Mouse (Mus musculus): ENCODE results near the gene Dgkh. TPM values are rescaled to one million over a fixed set of nuclear protein-coding genes. Genes with fewer than 3 reads are reported as not detected.

Gene Dgkh
- polyA plus RNA-seq, 1 experiment from 2014 or later = 9.9 TPM

GRCm38 (mm10) chr14:78533701-78534100, 198.9 kb downstream of the Dgkh start:
- Histone ChIP-seq H3K27me3 (replicated peaks) (no peaks in the 10 kb centered on the region), H3K36me3 (no peaks in the 10 kb centered on the region), H3K4me1 (peaks cover 59% of the 10 kb centered on the region), H3K9me3 (replicated peaks) (no peaks in the 10 kb centered on the region), H3K27ac (replicated peaks) (no peak overlapping the region), H3K4me3 (replicated peaks) (no peak overlapping the region), H3K4me2 (no peak overlapping the region; the same call in 1 of the 2 replicates), H3K9ac (replicated peaks) (no peak overlapping the region)
- WGBS = 89% methylated on average over 3 of the region's 3 CpGs
- no peak for ATAC-seq (ENCODE audit: low FRiP score)

- H3K36me3 ChIP-seq = no peaks in the 10 kb centered on the region
- no peak overlapping the region for H3K27ac ChIP-seq (replicated peaks)
- H3K9ac ChIP-seq (replicated peaks) = no peak overlapping the region
- no peaks in the 10 kb centered on the region for H3K9me3 ChIP-seq (replicated peaks)
- H3K4me1 ChIP-seq = peaks cover 51% of the 10 kb centered on the region
- H3K4me2 ChIP-seq = no peak overlapping the region
- ATAC-seq (ENCODE audit: low FRiP score) = no peak
- no peak overlapping the region for H3K4me3 ChIP-seq (replicated peaks)
- no peaks in the 10 kb centered on the region for H3K27me3 ChIP-seq (replicated peaks)
- WGBS = 95% methylated on average over 6 of the region's 6 CpGs
These were observed 200.2 kb downstream of the Dgkh start for GRCm38 (mm10) chr14:78532345-78532744.

- Histone ChIP-seq H3K27me3 (replicated peaks) (no peaks in the 10 kb centered on the region), H3K9me3 (replicated peaks) (no peaks in the 10 kb centered on the region), H3K27ac (replicated peaks) (no peak overlapping the region), H3K36me3 (no peaks in the 10 kb centered on the region), H3K9ac (replicated peaks) (no peak overlapping the region), H3K4me2 (no peak overlapping the region), H3K4me3 (replicated peaks) (no peak overlapping the region), H3K4me1 (peaks cover 57% of the 10 kb centered on the region)
- WGBS = 29% methylated on average over 3 of the region's 3 CpGs
- no peak for ATAC-seq (ENCODE audit: low FRiP score)
These were observed 202.3 kb downstream of the Dgkh start for GRCm38 (mm10) chr14:78530256-78530655.

- H3K4me1 ChIP-seq = peaks cover 44% of the 10 kb centered on the region
- no peaks in the 10 kb centered on the region for H3K27me3 ChIP-seq (replicated peaks)
- WGBS = 77% methylated on average over 8 of the region's 8 CpGs
These were observed 203.8 kb downstream of the Dgkh start for GRCm38 (mm10) chr14:78528461-78529425.

GRCm38 (mm10) chr14:78526907-78527306, 205.7 kb downstream of the Dgkh start:
- Histone ChIP-seq H3K27ac (replicated peaks) (no peak overlapping the region), H3K4me2 (no peak overlapping the region), H3K9ac (replicated peaks) (no peak overlapping the region), H3K4me1 (peaks cover 40% of the 10 kb centered on the region), H3K36me3 (no peaks in the 10 kb centered on the region), H3K4me3 (replicated peaks) (no peak overlapping the region), H3K9me3 (replicated peaks) (no peaks in the 10 kb centered on the region), H3K27me3 (replicated peaks) (no peaks in the 10 kb centered on the region)
- no peak for ATAC-seq (ENCODE audit: low FRiP score)
- WGBS = 55% methylated on average over 6 of the region's 6 CpGs

More at GRCm38 (mm10) chr14:78528461-78529425, 203.8 kb downstream of the Dgkh start:
- no peak for ATAC-seq (ENCODE audit: low FRiP score)
- Histone ChIP-seq H3K27ac (replicated peaks) (no peak overlapping the region; the same call in 1 of the 2 replicates), H3K4me2 (no peak overlapping the region), H3K4me3 (replicated peaks) (no peak overlapping the region), H3K36me3 (no peaks in the 10 kb centered on the region), H3K9me3 (replicated peaks) (no peaks in the 10 kb centered on the region), H3K9ac (replicated peaks) (no peak overlapping the region)

GRCm38 (mm10) chr14:78526475-78526874, 206.1 kb downstream of the Dgkh start:
- no peak overlapping the region for H3K27ac ChIP-seq (replicated peaks)
- H3K9me3 ChIP-seq (replicated peaks) = no peaks in the 10 kb centered on the region
- no peak overlapping the region for H3K9ac ChIP-seq (replicated peaks)
- H3K36me3 ChIP-seq = no peaks in the 10 kb centered on the region
- 75% methylated on average over 3 of the region's 3 CpGs for WGBS
- H3K4me2 ChIP-seq = no peak overlapping the region
- no peak overlapping the region for H3K4me3 ChIP-seq (replicated peaks)
- ATAC-seq (ENCODE audit: low FRiP score) = no peak
- H3K4me1 ChIP-seq = peaks cover 37% of the 10 kb centered on the region
- H3K27me3 ChIP-seq (replicated peaks) = no peaks in the 10 kb centered on the region

GRCm38 (mm10) chr14:78525611-78526457, 206.7 kb downstream of the Dgkh start:
- Histone ChIP-seq H3K9me3 (replicated peaks) (no peaks in the 10 kb centered on the region), H3K27me3 (replicated peaks) (no peaks in the 10 kb centered on the region), H3K4me3 (replicated peaks) (no peak overlapping the region), H3K4me1 (peaks cover 35% of the 10 kb centered on the region), H3K9ac (replicated peaks) (no peak overlapping the region), H3K27ac (replicated peaks) (no peak overlapping the region), H3K36me3 (no peaks in the 10 kb centered on the region), H3K4me2 (no peak overlapping the region)
- ATAC-seq (ENCODE audit: low FRiP score) = no peak
- 98% methylated on average over 3 of the region's 3 CpGs for WGBS

- peaks cover 30% of the 10 kb centered on the region for H3K4me1 ChIP-seq
- ATAC-seq (ENCODE audit: low FRiP score) = no peak
- 0 out of 2 replicates have a peak, but pooled peaks cover 3% of the 10 kb centered on the region for H3K36me3 ChIP-seq
- no peak overlapping the region for H3K4me3 ChIP-seq (replicated peaks)
- no peak overlapping the region for H3K27ac ChIP-seq (replicated peaks)
- WGBS = 83% methylated on average over 2 of the region's 2 CpGs
- no peaks in the 10 kb centered on the region for H3K27me3 ChIP-seq (replicated peaks)
- no peak overlapping the region for H3K4me2 ChIP-seq
- no peaks in the 10 kb centered on the region for H3K9me3 ChIP-seq (replicated peaks)
- H3K9ac ChIP-seq (replicated peaks) = no peak overlapping the region
These were observed 207.5 kb downstream of the Dgkh start for GRCm38 (mm10) chr14:78525059-78525458.

- H3K9me3 ChIP-seq (replicated peaks) = no peaks in the 10 kb centered on the region
- no peak overlapping the region for H3K4me3 ChIP-seq (replicated peaks)
- H3K27me3 ChIP-seq (replicated peaks) = no peaks in the 10 kb centered on the region
- H3K9ac ChIP-seq (replicated peaks) = no peak overlapping the region
- WGBS = 78% methylated on average over 9 of the region's 9 CpGs
- H3K4me1 ChIP-seq = no peaks in the 10 kb centered on the region
- ATAC-seq (ENCODE audit: low FRiP score) = no peak
- no peak overlapping the region for H3K4me2 ChIP-seq
- no peak overlapping the region for H3K27ac ChIP-seq (replicated peaks)
- H3K36me3 ChIP-seq = peaks cover 71% of the 10 kb centered on the region
These were observed 221.9 kb downstream of the Dgkh start for GRCm38 (mm10) chr14:78510713-78511112.

- no peaks in the 10 kb centered on the region for H3K9me3 ChIP-seq (replicated peaks)
- peaks cover 77% of the 10 kb centered on the region for H3K36me3 ChIP-seq
- H3K27me3 ChIP-seq (replicated peaks) = no peaks in the 10 kb centered on the region
- no peak overlapping the region for H3K27ac ChIP-seq (replicated peaks)
- H3K4me2 ChIP-seq = no peak overlapping the region
- no peak overlapping the region for H3K9ac ChIP-seq (replicated peaks)
- H3K4me3 ChIP-seq (replicated peaks) = no peak overlapping the region
- WGBS = 94% methylated on average over 6 of the region's 6 CpGs
- no peaks in the 10 kb centered on the region for H3K4me1 ChIP-seq
- no peak for ATAC-seq (ENCODE audit: low FRiP score)
These were observed 222.8 kb downstream of the Dgkh start for GRCm38 (mm10) chr14:78509791-78510190.

All from neural tube, embryonic 15.5 days (tissue).